Mouse (Mus musculus) layer of hippocampus, adult 6 months (tissue): ENCODE data around the gene Dennd2d. TPM values are rescaled to one million over a fixed set of nuclear protein-coding genes. Genes with fewer than 3 reads are reported as not detected.

Source experiments
- long read RNA-seq, 2 experiments: library from polyadenylated mRNA; unstranded; transcript quantifications; one replicate each; pipeline ENCODE4 v2.0.0; 2019 to 2020
- polyA plus RNA-seq: library from polyadenylated mRNA; unstranded; fragments of <200 nt; fragmentation: Nextera tagmentation; gene quantifications from 2 replicates; pipeline ENCODE4 v1.2.3, GENCODE M21; 2021

Gene Dennd2d
- polyA plus RNA-seq, result 0.26 and 1.1 TPM in 2 replicates
- long read RNA-seq, experiment 1, result 0 reads
- long read RNA-seq, experiment 2, full-length matches to known transcripts, result 2 of 3 reads
- long read RNA-seq, experiment 2, partial matches to known transcripts, result 0 of 3 reads
- long read RNA-seq, experiment 2, other reads (novel, unspliced or antisense), result 1 of 3 reads

DNA sequence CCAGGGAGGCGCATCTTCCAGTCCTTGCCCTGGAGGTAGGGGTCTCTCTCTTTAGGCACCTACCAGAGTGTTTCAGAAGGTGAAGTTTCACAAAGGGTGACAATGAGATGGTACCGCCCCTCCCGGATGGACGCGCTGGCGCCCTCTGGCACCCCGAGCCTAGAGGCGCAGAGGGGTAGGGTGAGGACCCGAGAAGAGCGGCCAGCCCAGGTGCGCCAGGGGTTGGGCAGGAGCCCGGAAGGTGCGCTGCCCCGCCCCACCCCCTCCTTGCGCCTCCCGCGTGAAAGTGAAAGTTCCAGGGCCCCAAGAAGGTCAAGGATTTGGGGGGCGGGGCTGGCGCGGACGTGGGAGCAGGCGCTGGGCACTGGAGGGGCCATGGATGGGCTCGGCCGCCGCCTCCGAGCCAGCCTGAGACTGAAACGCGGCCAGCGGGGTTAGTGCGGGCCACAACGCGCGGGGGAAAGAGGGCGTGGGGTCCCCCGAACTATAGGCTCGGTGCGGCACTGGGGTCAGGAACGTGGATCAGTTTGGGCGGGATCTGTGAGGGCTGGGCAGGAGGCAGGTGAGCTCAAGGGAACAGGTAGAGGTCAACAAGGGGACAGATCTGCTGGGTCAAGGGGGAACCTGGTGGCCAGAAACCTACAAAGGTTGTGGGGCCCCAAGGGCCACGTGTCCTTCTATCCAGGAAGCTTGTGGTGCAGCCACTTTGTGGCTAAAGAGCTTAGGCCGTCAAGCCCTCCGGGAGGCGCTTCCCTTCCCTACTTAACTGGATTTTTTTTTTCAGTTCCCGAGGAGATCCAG lies at the start of gene Dennd2d:
TSS of gene Dennd2d (plus strand) at position 125 of the 801 bp plus-strand sequence.

DNA sequence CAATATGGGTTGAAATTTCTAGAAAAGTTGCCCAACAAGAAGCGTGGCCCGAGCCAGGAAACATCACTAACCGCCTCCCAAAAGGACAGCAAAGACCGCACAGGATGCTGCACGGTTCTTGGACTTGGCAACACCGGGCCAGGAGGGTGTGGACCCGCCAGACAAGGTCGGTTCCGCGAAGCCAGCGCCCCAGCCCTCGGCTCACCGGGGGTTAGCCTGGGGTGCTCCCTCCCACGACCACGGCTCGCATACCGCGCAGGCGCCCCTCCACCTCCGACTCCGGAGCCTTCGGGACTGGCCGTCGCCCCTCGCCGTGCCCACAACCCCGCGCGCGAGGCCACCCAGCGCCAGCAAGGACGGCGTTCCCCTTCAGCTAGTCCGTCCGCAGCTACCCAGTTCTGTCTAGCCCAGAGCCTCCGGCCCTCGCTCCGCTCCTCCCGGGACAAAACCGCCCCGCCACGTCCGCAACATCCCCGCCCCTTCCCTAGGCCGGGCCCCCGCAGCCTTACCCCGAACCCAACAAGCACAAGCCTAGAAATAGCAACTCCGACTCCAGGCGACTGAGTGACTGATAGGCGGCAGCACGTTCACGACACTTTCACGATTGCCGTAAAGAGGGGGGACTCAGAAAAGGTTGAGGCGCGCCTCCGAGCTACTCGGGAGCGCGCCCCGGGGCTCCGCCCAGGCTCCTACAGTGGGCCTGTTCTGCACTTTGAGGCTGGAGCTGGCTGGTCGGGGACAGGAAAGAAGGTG lies 65.1 kb downstream of the Dennd2d start, which contains the start of the genes Dram2 and Cept1:
TSS of gene Dram2 (plus strand) at position 628 of the 753 bp plus-strand sequence.
TSS of gene Cept1 (minus strand) at position 632 of the 753 bp plus-strand sequence.

Other genes starting within 250 kb of the Dennd2d start
- not detected in 2 replicates for gene Chil6, start 76.2 kb upstream of the Dennd2d start, polyA plus RNA-seq
- 40.6 and 41.2 TPM in 2 replicates for gene Dram2, start 65.4 kb downstream of the Dennd2d start, polyA plus RNA-seq
- gene Cept1, start 65.4 kb downstream of the Dennd2d start, polyA plus RNA-seq, result 42.7 and 49.9 TPM in 2 replicates
- 19.3 and 24.6 TPM in 2 replicates for gene Lrif1, start 202.6 kb downstream of the Dennd2d start, polyA plus RNA-seq